Mouse (Mus musculus) kidney, adult 2 months (tissue): ENCODE results near the gene Tiam1. TPM values are rescaled to one million over a fixed set of nuclear protein-coding genes. Genes with fewer than 3 reads are reported as not detected.

Source experiments
- DNase-seq: peaks from one replicate; pipeline ENCODE4 v3.0.0; 2021
- H3K27ac ChIP-seq: fragments of 200-500 bp; 2 replicates; pipeline ENCODE4 v1.5.1; 2012; ENCODE audit warnings: low read depth, low read length, control low read depth, inconsistent platforms; ENCODE audit not compliant: insufficient read depth
- H3K27me3 ChIP-seq: fragments of 200-500 bp; replicated peaks from 2 replicates; pipeline ENCODE4 v1.6.1; 2012; ENCODE audit warnings: mild to moderate bottlenecking, moderate library complexity, low read length, inconsistent platforms; ENCODE audit not compliant: control insufficient read depth, insufficient read depth
- H3K36me3 ChIP-seq: fragments of 200-500 bp; 2 replicates; pipeline ENCODE4 v1.6.1; 2012; ENCODE audit warnings: mild to moderate bottlenecking, moderate library complexity, low read length, inconsistent platforms; ENCODE audit not compliant: control insufficient read depth, insufficient read depth
- H3K4me1 ChIP-seq: fragments of 200-500 bp; 2 replicates; pipeline ENCODE4 v1.6.1; 2011; ENCODE audit warnings: low read length; ENCODE audit not compliant: control insufficient read depth, insufficient read depth
- H3K4me3 ChIP-seq: fragments of 200-500 bp; 2 replicates; pipeline ENCODE4 v1.5.1; 2011; ENCODE audit warnings: mild to moderate bottlenecking, low read depth, low read length, control low read depth; ENCODE audit not compliant: insufficient read depth
- CTCF ChIP-seq: fragments of 200-500 bp; conservative IDR thresholded peaks from 2 replicates; pipeline ENCODE4 v1.5.1; 2011; ENCODE audit warnings: low read depth, mild to moderate bottlenecking, control low read depth, low read length, moderate library complexity, mixed read lengths; ENCODE audit not compliant: insufficient read depth, insufficient read length
- POLR2A ChIP-seq: fragments of 200-500 bp; IDR thresholded peaks from one replicate; pipeline ENCODE4 v1.6.1; 2011; ENCODE audit warnings: low read depth, low read length, control low read depth
- WGBS: fragments of 180-500 bp; shearing (Covaris S2); methylation state at CpG from one replicate; pipeline ENCODE4 v1.1.7; 2018; 5-methylcytosine and 5-hydroxymethylcytosine counted together
- polyA plus RNA-seq: library from polyadenylated mRNA; depleted of rRNA; stranded (reverse); fragments of >200 nt; gene quantifications from 2 replicates; pipeline ENCODE4 v1.2.3, GENCODE M21; 2012

Gene Tiam1
- polyA plus RNA-seq, 1 experiment, result 4.0 TPM

- no peaks in the 10 kb centered on the region for H3K27me3 ChIP-seq
- no peaks in the 10 kb centered on the region for H3K36me3 ChIP-seq
- no peaks in the 10 kb centered on the region for H3K4me1 ChIP-seq
- WGBS, result 79% methylated on average over 12 of the region's 12 CpGs
- no peak overlapping the region for H3K4me3 ChIP-seq
- TF ChIP-seq POLR2A (no peak), CTCF (no peak)
- no peak for DNase-seq
- no peak overlapping the region for H3K27ac ChIP-seq
These were observed 5.4 kb downstream of the Tiam1 start for GRCm38 (mm10) chr16:90138151-90138550.

- Histone ChIP-seq H3K27me3 (no peaks in the 10 kb centered on the region), H3K4me3 (no peak overlapping the region), H3K36me3 (no peaks in the 10 kb centered on the region), H3K4me1 (no peaks in the 10 kb centered on the region), H3K27ac (no peak overlapping the region)
- WGBS, result 98% methylated on average over 23 of the region's 23 CpGs
- TF ChIP-seq CTCF, result no peak
- TF ChIP-seq POLR2A, result no peak
- no peak for DNase-seq
These were observed 6.4 kb downstream of the Tiam1 start for GRCm38 (mm10) chr16:90137175-90137574.

- TF ChIP-seq POLR2A (no peak), CTCF (peak; percentile 23; the same call in 1 of the 2 replicates)
- WGBS, result 95% methylated on average over 3 of the region's 3 CpGs
These were observed 8.0 kb downstream of the Tiam1 start for GRCm38 (mm10) chr16:90135580-90135979.

GRCm38 (mm10) chr16:90134351-90134750 is 9.2 kb downstream of the Tiam1 start:
- TF ChIP-seq POLR2A (no peak), CTCF (no peak)
- Histone ChIP-seq H3K36me3 (no peaks in the 10 kb centered on the region), H3K27me3 (no peaks in the 10 kb centered on the region), H3K27ac (no peak overlapping the region), H3K4me3 (no peak overlapping the region), H3K4me1 (no peaks in the 10 kb centered on the region)
- no peak for DNase-seq
- 90% methylated on average over 7 of the region's 7 CpGs for WGBS

More at GRCm38 (mm10) chr16:90135580-90135979, 8.0 kb downstream of the Tiam1 start:
- no peaks in the 10 kb centered on the region for H3K4me1 ChIP-seq
- H3K4me3 ChIP-seq, result no peak overlapping the region
- DNase-seq, result no peak
- no peak overlapping the region for H3K27ac ChIP-seq
- H3K36me3 ChIP-seq, result no peaks in the 10 kb centered on the region
- no peaks in the 10 kb centered on the region for H3K27me3 ChIP-seq

GRCm38 (mm10) chr16:90132816-90133215 is 10.8 kb downstream of the Tiam1 start:
- 70% methylated on average over 7 of the region's 7 CpGs for WGBS
- H3K4me3 ChIP-seq, result no peak overlapping the region
- DNase-seq, result no peak
- H3K4me1 ChIP-seq, result no peaks in the 10 kb centered on the region
- H3K27me3 ChIP-seq, result no peaks in the 10 kb centered on the region
- TF ChIP-seq CTCF (no peak), POLR2A (no peak)
- H3K27ac ChIP-seq, result no peak overlapping the region
- no peaks in the 10 kb centered on the region for H3K36me3 ChIP-seq

GRCm38 (mm10) chr16:90132331-90132730 is 11.2 kb downstream of the Tiam1 start:
- 66% methylated on average over 10 of the region's 10 CpGs for WGBS
- DNase-seq, result no peak

GRCm38 (mm10) chr16:90128817-90129587 is 14.6 kb downstream of the Tiam1 start:
- DNase-seq, result no peak
- Histone ChIP-seq H3K27me3 (no peaks in the 10 kb centered on the region), H3K36me3 (no peaks in the 10 kb centered on the region), H3K27ac (no peak overlapping the region), H3K4me1 (peaks cover 4% of the 10 kb centered on the region), H3K4me3 (no peak overlapping the region)
- 71% methylated on average over 19 of the region's 19 CpGs for WGBS
- TF ChIP-seq CTCF (no peak), POLR2A (no peak)

More at GRCm38 (mm10) chr16:90132331-90132730, 11.2 kb downstream of the Tiam1 start:
- Histone ChIP-seq H3K27me3 (no peaks in the 10 kb centered on the region), H3K36me3 (no peaks in the 10 kb centered on the region), H3K4me3 (no peak overlapping the region), H3K4me1 (no peaks in the 10 kb centered on the region), H3K27ac (no peak overlapping the region)
- TF ChIP-seq CTCF (no peak), POLR2A (no peak)

GRCm38 (mm10) chr16:90128361-90128760 is 15.2 kb downstream of the Tiam1 start:
- no peak for DNase-seq
- TF ChIP-seq POLR2A (no peak), CTCF (no peak)
- Histone ChIP-seq H3K4me3 (no peak overlapping the region), H3K27ac (no peak overlapping the region), H3K27me3 (no peaks in the 10 kb centered on the region), H3K4me1 (peaks cover 4% of the 10 kb centered on the region), H3K36me3 (no peaks in the 10 kb centered on the region)
- 73% methylated on average over 8 of the region's 8 CpGs for WGBS
